Mouse (Mus musculus) stomach, postnatal 0 days (tissue): ENCODE measurements around the gene Disc1.

Experiments used
- CTCF ChIP-seq: IDR thresholded peaks from 2 replicates; pipeline ENCODE4 v1.5.1; 2016; ENCODE audit warnings: antibody characterized with exemption, low read depth, mild to moderate bottlenecking, moderate library complexity
- EP300 ChIP-seq: optimal IDR thresholded peaks from 2 replicates; pipeline ENCODE3; 2016; ENCODE audit warnings: antibody characterized with exemption

GRCm38 (mm10) chr8:125203016-125203415 is 149.0 kb downstream of the Disc1 start:
- TF ChIP-seq CTCF: no peak
- TF ChIP-seq EP300: no peak
